Mouse (Mus musculus) ES-CJ7 (cell line): ENCODE data around the gene Lrrfip2.

Source experiments
- DNase-seq: peaks from one replicate; pipeline ENCODE4 v3.0.0; 2011; ENCODE audit warnings: low read depth, low spot score

Gene Lrrfip2

DNA sequence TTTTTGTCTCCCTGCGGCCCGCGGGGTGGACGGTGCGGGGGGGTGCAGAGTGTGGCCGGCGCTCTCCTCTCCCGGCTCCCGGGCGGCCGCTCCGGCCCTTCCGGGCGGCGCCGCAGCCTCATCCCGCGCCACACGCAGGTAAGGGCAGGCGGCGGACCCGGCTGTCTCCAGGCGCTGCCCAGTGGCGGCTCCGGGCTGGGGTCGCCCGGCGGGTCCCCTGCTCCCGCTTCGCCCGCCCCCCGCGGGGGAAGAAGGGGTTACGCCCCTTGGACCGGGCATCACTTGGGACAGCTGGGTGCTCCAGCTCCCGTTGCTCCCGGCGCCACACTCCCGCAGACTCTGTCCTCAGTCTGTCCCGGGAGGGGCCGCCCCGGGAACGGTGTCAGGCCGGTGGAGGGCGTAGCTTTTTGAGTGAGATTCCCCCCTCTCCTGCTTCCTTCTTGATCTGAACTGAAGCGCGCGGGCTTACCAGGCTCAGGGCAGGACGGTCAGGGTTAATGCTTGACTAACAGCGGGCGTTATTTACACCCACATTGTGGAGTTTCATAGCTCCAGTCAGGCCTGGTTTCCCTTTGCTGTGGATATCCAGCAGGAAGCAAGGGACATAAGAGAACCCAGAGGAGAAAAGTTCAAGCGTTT lies 979 bp downstream of the Lrrfip2 start:
- DNase-seq, result peak; percentile 47

DNA sequence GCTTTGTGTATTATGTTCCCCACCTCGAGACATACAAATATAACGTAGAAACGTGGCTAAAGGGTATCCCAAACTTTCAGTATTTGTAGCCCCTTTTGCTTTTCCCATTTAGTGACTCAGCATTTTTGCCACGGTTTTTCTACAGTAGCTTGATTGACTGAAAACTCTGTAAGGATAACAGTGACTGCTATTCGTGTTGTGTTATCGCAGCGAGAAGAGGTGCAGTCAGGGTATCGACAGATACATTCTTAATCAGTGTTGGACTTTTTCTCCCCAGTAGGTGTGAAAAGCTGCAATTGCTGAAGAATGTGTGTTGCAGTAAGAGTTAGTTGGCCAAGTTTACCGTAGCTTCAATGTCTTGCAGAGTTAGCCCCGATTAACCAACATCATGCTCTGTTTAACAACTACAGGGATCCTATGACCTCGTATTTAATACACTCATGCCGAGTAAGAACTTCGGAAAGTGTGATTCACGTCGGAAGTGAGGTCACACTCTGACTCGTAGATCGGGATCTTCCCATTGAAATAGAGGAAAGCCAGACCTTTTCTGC lies 1.6 kb downstream of the Lrrfip2 start:
- no peak for DNase-seq

DNA sequence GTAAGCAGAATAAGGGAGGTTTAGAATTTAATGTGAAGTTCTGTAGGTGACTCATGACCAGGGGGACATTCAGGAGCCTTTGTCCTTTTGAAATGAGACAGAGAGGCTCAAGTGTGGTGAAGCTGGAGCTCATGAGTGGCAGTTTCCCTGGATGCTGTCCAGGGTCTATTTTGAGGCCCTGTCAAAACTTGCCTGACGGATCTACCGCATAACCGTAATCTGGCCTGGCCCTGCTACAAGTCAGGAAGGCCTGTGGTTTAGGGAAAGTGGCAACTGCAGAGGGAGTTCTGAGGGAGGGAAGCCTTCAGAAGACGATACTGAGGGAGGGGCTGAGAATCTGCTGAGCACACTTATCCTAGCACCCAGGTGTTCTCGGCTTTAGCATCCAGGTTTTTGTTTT lies 5.1 kb downstream of the Lrrfip2 start:
- no peak for DNase-seq

DNA sequence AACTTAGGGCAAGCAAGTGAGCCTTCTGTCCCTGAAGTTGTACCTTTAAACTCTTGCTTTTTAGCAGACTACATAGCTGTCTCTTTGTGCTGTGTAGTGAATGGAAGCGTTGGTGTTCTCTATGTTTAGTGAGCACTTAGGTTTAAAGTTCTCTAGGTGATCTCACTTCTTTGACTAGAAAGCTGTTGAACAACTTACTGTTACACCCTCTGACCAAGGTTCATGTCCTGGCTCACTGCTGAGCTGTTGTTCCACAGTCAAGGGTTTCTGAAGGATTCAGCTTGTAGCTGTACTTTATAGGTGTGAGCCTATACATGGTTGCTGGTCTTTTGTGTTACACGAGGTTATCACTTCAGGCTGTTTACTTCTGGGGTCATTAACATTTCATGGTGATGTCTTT lies 5.9 kb downstream of the Lrrfip2 start:
- no peak for DNase-seq

DNA sequence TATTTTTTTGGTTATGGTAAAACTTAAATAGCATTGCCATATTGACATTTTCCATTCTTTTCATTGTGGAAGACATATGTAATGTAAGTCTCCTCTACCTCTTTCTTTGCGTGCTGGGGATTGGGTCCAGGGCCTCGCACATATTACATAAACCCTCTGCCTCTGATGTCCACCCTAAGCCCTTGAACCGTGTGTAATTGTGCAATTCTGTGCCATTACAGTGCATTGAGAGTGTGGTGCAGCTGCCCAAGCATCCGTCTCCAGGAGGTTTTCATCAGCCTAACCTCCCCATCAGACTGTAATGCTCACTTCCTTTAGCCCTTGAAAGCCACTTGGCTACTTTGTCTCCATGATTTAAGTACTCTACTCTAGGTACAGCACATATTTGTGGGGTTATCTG lies 7.0 kb downstream of the Lrrfip2 start:
- DNase-seq, result no peak

DNA sequence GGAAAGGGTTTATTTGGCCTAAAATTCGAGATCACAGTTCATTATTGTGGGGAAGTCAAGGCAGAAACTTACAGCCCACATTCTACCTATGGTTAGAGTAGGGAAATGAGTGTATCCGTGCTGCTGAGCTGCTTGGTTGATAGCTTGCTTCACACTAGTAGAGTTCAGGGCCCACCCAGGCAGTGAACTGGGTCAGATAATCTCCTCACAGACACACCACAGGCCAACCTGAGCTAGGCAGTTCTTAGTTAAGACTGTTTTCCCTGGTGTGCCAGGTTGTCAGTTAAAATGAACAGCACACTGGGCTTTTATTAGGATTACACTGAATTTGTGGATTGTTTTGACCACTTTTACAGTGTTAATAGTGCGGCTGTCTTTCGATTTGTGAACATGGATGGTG lies 9.3 kb downstream of the Lrrfip2 start:
- DNase-seq, result no peak

DNA sequence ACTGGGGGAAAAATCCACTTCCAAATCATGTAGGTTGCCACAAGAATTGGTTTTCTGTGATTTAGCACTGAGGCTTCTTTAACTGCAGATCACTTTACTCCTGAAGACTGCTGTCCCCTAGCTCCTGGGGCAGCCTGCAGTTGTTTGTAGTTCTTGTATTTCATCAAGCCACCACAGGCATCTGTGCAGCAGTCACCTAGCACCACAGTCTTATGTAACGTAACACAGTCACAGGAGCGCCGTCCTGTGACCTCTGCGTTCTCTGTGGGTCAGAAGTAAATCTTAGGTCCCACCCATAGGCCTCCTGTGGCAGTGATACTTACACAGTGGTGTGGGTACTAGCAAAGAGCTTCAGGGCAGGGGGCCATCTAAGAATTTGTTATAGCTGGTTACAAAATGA lies 10.4 kb downstream of the Lrrfip2 start:
- no peak for DNase-seq

DNA sequence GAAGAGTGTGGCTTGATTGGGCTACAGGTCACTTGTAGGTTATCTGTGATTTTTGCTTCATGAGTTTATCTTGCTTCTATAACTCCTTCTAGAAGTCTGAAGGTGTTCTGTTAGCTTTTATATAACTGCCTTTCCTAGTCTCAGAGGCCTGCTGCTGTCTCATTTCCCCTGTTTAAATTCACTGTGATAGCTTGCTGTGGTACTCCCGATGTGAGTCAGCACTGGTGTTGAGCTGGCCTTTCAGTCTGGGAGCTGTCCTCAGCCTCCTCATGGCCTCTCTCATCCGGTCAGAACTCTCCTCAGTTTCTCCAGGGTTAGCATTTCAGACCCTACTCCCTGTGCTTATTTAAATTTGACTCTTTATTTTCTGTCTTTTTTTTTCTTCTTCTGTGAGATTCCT lies 12.7 kb downstream of the Lrrfip2 start:
- DNase-seq, result no peak

DNA sequence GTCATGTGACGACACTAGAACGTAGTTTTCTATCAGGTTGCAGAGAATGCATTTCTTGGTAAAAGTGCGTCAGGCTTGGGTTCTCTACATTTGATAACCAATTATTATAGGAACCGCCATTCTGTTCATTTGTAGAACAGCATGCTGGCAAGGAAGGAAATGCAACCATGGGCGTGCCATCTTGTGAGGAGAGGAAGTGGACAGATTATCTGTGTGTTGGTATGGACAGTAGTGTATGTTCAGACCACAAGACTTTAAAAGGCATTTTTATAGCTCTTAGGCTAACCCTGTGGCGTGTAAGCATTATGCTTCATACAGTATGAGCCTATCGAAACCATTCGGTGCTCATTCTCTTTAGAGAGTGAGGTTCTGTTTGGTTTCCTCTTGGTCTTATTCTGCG lies 20.8 kb downstream of the Lrrfip2 start:
- no peak for DNase-seq

DNA sequence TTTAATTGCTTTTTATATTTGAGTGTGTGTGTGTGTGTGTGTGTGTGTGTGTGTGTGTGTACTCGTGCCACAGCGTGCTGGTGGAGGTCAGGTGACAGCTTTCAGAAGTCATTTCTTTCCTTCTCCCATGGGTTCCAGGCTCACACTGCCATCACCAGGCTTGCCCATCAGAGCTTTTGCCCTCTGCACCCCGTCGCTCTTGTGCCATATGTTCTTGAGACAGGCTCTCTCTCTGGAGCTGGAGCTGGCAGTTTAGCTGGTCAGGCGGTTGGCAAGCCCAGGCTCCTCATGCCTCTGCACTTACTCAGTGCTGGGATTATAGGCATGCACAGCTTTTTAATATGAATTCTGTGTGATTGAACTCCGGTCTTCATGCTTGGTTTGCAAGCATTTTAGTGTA lies 25.3 kb downstream of the Lrrfip2 start:
- no peak for DNase-seq

DNA sequence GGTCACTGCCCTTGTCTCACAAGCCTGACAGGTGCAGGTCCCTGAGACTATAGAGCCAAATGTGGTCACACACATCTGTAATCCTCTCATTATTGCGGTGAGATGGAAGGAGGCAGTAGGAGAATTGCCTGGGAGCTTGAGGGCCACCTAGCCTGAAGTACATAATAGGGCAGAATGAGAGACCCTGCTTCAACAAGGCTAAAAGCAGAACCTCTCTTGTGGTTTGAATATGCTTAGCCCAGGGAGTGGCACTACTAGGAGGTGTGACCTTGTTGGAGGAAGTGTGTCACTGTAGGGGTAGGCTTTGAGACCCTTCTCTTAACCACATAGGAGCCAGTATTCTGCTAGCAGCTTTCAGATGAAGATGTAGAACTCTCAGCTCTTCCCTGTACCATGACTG lies 26.0 kb downstream of the Lrrfip2 start:
- DNase-seq, result no peak

DNA sequence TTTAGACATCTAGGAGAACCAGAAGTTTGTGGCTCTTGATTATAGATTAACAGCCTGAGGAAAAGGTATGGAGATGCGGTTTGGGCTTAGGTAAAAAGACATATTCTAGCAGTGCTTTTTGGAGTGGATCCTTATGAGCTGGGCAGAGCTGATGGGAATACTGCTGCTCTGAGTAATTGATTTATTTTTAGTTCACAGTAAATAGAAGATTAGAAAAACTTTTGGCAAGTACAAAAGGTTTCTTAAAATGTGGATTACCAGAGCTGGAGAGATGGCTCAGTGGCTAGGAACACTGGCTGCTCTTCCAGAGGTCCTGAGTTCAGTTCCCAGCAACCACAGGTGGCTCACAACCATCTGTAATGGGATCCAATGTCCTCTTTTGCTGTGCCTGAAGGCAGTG lies 27.3 kb downstream of the Lrrfip2 start:
- DNase-seq, result no peak

DNA sequence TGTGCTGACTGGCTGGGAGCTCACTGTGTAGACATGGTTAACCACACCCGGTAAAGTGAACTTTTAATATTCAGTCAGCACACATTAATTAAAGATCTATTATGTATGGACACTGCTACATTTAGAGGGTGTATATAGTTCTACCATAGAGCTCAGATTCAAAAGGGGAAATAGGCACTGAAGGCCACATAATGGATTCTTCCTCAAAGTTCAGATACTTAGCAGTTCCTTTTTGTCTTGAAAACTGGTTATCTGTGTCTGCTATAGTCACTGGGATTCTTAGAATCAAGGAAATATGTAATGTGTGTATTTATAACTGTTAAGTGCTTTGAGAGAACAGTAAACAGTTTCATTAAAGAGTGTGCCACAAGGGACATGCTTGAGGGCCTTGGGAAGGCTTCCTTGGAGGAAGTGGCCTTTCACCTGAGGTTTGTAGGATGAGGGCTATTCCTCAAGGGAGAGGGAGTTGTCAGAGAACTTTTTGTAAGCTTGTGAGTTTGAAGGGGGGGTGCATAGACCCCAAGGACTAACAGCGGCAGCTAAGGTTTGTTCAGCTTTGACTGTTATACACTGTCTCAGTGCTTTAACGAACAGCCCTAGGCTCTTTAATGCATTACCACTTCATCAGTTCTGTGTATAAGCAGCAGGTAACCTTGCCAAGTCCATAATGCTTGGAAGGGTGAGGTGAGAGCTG lies 28.3 kb downstream of the Lrrfip2 start:
- no peak for DNase-seq

DNA sequence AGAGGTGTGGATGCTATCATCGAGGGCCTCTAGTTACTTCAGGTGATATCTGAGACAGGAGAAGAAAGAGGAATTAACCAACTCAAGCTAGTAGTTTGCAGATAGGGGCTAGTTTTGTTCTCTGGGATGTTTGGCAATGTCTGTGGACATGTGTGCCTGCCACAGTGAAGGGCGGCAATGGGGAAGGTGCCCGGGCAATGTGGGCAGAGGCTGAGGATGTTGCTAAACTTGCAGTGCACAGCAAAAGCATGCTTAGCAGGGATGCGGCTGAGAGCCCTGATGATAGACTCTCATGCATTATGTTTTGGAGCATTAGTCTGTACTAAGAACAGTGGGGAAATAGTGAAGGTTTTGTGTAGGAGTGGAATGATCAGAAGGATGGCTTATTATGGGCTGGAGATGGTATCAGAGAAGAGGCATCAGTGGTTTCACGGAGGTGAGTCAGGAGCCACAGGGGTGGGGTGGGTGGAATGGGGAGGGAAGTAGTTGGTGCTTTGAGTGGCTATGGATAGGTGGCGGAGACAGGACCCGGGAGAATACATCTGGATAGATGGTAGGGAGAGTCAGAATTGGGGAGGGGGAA lies 28.9 kb downstream of the Lrrfip2 start:
- DNase-seq, result no peak

DNA sequence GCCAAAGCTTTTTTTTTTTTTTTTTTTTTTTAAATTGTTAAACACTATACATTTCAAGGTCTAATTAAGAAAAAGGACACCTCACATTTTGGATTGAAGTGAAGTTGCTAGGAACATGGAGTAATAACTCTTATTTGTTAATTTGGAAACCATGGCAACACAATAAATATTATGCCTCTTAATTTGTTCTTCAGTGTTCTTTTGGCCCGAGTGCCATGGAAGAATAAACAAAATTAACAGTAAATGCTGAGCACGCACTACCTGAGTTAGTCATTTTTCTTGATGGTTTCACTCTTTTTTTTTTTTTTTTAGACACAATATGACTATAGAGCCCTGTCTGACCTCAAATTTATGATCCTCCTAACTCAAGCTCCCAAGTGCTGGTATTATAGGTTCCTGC lies 30.6 kb downstream of the Lrrfip2 start:
- DNase-seq, result no peak

DNA sequence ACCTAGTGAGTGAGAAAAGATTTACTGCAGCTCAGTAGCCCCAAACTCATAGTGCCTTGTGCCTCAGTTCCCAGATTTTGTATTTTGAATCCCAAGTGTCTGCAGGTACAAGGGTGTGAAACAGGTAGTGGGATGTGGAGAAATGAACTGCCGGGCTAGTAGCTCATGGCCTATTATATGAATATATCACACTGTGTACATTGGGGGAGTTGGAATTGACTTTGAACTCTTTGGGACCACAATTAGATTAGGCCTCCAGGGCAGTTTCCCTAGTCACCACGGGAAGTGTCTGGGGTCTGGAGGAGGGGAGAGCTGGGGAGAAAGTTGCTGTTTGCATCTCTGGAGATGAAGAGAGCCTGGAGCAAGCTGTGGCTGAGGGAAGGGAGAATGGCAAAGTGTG lies 31.0 kb downstream of the Lrrfip2 start:
- no peak for DNase-seq

DNA sequence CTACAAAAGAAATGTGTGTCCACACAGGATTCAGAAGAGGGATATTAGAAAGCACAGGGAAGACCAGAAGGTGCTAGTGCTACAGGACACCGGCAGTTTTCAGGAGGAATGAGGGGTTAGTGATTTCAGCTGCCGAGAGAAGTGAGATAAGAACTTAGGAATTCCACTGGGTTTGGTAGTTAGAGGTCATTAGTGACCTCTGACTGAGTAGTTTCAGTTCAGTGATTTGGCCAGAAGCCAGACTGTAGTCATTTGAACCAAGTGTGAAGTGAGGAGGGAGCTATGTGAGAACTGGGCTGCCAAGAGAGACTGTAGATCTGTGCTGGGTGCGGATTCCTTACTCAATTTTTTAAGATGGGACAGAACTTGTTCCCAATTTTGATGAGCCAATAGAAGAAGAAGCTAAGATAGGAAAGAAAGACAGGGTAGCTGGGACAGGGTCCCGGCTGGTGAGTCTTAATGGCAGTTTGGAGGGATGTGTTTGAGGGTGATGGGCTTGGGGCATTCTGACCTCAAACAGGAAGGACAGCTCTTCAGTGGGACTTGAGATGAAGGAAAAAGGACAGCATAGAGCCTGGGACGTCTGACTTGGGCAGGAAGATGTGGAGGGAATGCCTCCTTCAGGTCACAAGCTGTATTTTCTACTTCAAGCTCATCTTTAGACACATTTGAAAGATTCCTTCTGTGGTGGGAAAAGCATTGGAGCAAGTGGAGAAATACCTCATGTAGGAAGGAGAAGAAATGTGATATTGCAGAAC lies 32.0 kb downstream of the Lrrfip2 start:
- DNase-seq, result no peak

DNA sequence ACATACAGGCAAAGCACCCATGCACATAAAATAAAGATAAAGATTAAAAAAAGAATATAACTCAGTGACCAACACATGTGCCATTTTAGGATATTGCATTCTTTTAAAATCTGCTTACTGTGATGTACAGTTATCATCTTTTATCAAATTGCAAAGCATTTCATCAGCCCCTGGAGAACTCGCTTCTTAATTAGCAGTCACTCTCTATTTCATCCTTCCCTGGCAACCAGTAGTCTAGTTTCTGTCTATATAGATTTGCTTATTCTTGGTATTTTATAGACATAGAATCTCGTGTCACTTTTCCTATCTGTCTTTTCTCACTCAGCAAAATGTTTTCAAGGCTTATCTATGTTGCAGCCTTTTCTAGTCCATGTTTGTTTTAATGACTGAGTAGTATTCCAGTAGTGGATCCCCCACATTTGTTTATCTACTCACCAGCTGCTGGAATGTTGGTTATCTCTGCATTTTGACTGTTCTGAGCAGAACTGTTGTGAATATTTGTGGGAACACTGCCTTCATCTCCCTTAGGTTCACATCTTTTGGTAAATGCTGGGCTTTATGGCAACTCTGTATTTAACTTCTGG lies 35.0 kb downstream of the Lrrfip2 start:
- no peak for DNase-seq

DNA sequence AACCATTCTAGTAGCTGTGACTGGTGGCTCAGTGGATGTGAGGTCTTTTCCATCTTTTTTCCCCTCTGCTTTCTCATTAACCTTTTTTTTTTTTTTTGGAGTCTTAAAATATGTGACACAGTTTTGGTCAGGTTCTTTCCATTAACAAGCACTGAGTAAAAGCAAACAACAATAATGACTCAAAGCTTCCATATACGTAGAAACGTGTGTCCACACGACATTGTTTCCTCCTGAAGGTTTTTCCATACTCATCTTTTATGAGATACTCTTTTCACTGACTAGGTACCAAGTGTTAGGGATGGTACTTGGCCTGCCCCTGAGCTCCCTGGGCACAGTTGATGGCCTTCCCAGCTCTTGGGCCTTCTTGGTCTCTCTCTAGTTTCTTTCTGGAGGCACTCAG lies 35.6 kb downstream of the Lrrfip2 start:
- DNase-seq, result no peak

DNA sequence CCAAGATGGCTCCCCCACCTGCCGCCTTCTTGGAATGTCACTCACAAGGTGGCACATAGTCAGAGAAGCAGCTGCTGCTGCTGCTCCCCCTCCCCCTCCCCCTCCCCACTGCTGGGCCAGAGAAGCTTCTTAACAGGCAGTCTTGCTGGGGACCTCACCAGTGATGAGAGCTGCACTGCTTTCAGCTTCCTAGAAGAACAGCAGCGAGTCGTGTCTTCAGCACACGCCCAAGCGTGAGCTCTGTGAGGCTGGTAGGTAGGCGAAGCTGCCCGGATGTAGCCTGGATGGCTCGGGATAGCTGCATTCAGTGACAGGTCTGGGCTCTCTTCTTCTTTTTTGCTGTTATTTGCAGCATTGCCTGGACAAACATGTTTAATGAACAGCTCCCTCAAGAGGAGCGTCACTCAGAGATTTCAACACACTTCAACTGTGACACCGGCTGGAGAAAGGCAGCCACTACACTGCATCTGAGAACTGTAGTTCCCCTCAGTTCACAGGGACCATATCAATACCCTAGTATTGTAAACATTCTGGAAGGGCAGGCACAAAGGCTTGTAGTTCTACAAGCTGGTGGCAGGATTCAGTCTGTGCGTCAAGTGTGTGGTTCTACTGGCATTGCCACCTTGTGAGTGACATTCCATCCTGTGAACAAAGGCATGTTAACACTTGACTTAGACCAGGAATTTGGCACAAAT lies 38.5 kb downstream of the Lrrfip2 start:
- no peak for DNase-seq

DNA sequence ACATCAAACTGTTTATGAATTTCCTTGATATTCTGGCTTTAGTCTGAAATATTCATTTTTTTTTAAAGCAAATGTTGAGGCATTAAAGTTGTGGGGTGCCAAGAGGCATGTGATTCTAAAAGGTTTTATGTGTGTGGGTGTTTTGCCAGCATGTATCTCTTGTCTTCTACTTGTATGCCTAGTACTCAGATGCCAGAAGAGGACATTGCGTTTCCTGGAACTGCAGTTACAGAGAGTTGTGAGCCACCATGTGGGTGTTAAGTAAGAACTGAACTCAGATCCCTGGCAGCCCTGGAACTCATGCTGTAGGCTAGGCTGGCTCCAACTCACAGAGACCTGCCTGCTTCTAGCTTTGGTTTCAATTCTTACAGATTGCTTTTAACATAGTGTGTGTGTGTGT lies 42.2 kb downstream of the Lrrfip2 start:
- DNase-seq, result no peak
